In the genomic region with DNA sequence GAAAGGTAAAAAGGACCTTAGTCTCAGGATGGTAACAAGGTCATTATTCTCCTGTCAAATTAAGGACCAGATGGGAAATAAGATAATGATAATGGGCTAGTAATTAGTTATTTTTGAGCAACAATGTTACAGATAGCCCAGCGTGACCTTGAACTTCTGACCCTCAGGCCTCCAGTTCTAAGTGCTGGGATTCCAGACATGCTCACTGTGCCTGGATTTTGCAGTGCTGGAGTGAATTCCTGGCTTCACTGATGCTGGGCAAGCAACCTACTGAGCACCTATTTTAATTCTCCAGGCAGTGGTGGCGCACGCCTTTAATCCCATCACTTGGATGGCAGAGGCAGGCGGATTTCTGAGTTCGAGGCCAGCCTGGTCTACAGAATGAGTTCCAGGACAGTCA, we compare ENCODE assay signal across 27 mouse cellular contexts. TPM values are rescaled to one million over a fixed set of nuclear protein-coding genes. Genes with fewer than 3 reads are reported as not detected.
DNase-seq lines count a peak whose midpoint lies in the region; TF ChIP-seq lines count a peak whose summit lies in the region.
"Had no signal": no experiment of that assay in that cellular context is flagged by ENCODE, and none has a peak within 500 bp of the region (broad histone marks: within the 10 kb centered on the region; RNA-seq: fewer than 3 reads in every experiment).

No protein-coding gene starts in this region.

- intact Hi-C loops in gastrocnemius, adult 2 months (cut with DNase I): loop anchor here (2.0 kb wide), 1 partner anchor 31 kb away; no protein-coding TSS in a partner anchor
- intact Hi-C loops in heart, adult 2 months (cut with DNase I): no loop called here

- WGBS in heart, adult 2 months: 90% methylated on average over 5 of the region's 5 CpGs

- no peak for TF ChIP-seq POLR2A in heart, adult 2 months (IDR thresholded peaks at IDR 0.05; ENCODE audit: insufficient read depth, low read depth, low read length)

- H3K9ac ChIP-seq in heart, adult 2 months (ENCODE audit: low read depth, low read length): no peak overlapping the region

- no peak for TF ChIP-seq CTCF in gastrocnemius, adult 2 months (IDR thresholded peaks at IDR 0.05)
- no peak for TF ChIP-seq CTCF in heart, adult 2 months (IDR thresholded peaks at IDR 0.05)

- H3K4me3 ChIP-seq in gastrocnemius, adult 2 months: no peak overlapping the region
- no peak overlapping the region for H3K4me3 ChIP-seq in heart, adult 2 months

- peak; percentile 69 for DNase-seq in ES-CJ7 (ENCODE audit: low read depth, low spot score)
- DNase-seq in R1 (ENCODE audit: low read depth, low spot score): peak; percentile 80
- DNase-seq in ZHBTc4 (ENCODE audit: low read depth, low spot score): peak; percentile 58
- DNase-seq in gastrocnemius, adult 2 months: no peak
- no peak for DNase-seq in lung, adult 18-20 months
- DNase-seq in heart, adult 2 months: no peak
- DNase-seq: adrenal gland, adult 2 months; adrenal gland, adult 8-10 months; adrenal gland, postnatal 10 days; adrenal gland, postnatal 14 days; adrenal gland, postnatal 25 days; adrenal gland, postnatal 36 days; B cell, adult 2 months; cerebellum, adult 11 months; cerebellum, adult 11-12 months; cerebellum, adult 18-20 months; cerebellum, adult 2 months; cerebellum, adult 8-10 months; cerebellum, adult 9-10 months had no signal

- no peak overlapping the region for H3K27ac ChIP-seq in gastrocnemius, adult 2 months
- no peak overlapping the region for H3K27ac ChIP-seq in heart, adult 2 months

- no peak for TF ChIP-seq EP300 in heart, adult 2 months (IDR thresholded peaks at IDR 0.05; ENCODE audit: insufficient read depth, low read depth, low read length)

- H3K4me1 ChIP-seq in heart, adult 2 months (ENCODE audit: control insufficient read depth, insufficient read depth, low read length): peaks cover 3% of the 10 kb centered on the region; the same call in 1 of the 2 replicates

- no peaks in the 10 kb centered on the region for H3K27me3 ChIP-seq in heart, adult 2 months (ENCODE audit: control insufficient read depth, insufficient read depth, low read length)
- H3K27me3 ChIP-seq: Patski had no signal

- no peaks in the 10 kb centered on the region for H3K36me3 ChIP-seq in heart, adult 2 months (ENCODE audit: control insufficient read depth, insufficient read depth, low read length)
- H3K36me3 ChIP-seq: G1E had no signal

- H3K79me2 ChIP-seq in heart, adult 2 months (replicated peaks; ENCODE audit: control insufficient read depth, insufficient read depth, low read length): no peaks in the 10 kb centered on the region

RNA-seq across cellular contexts. Expression of a gene that starts 8.6 kb away (rescaled TPM):
- total RNA-seq in gastrocnemius, adult 2 months (2021): not detected
- total RNA-seq in heart, adult 2 months (2021): not detected
- not detected in 2 replicates for polyA plus RNA-seq in heart, adult 2 months (2012; rRNA removed)
- total RNA-seq: adrenal gland, postnatal 4 days; CH12.LX; G1E; MEL had no signal
- polyA plus RNA-seq: activated CD4-positive, CD25-positive, alpha-beta regulatory T cell, adult 4 months; adrenal gland, adult 2 months; brain, embryonic 14.5 days; CD4-positive, CD25-positive, alpha-beta regulatory T cell, adult 4 months; cerebellum, adult 2 months; G1E; Patski had no signal

RNA-seq across cellular contexts. Expression of a gene that starts 26.8 kb away (rescaled TPM):
- total RNA-seq in gastrocnemius, adult 2 months (2021): 10 to 100 TPM; 68.1 to 92.0 TPM
- 100 to 1,000 TPM; 111 to 113 TPM for total RNA-seq in heart, adult 2 months (2021)
- 179 and 246 TPM in 2 replicates for polyA plus RNA-seq in heart, adult 2 months (2012; rRNA removed)

Comparison
In these comparisons a context has a peak if more than half of its experiments do, and no peak if none do; other contexts are left out.
1. DNase-seq: peak in ES-CJ7 (single experiment), R1 (single experiment) and ZHBTc4 (single experiment); none in gastrocnemius, adult 2 months (single experiment), lung, adult 18-20 months (0 of 2) and heart, adult 2 months (0 of 2).